Mouse (Mus musculus) limb, embryonic 14.5 days (tissue): Measurements from ENCODE around the gene Psme1. TPM values are rescaled to one million over a fixed set of nuclear protein-coding genes. Genes with fewer than 3 reads are reported as not detected.

ENCODE experiments used
- ATAC-seq: fragments of 200-750 bp; cut with Nextera tagmentation; 2 replicates; pipeline ENCODE4 v1.8.0; 2017; ENCODE audit warnings: low read depth, moderate number of reproducible peaks, moderate TSS enrichment; ENCODE audit not compliant: low FRiP score
- DNase-seq: peaks from one replicate; pipeline ENCODE4 v3.0.0-alpha.2; 2015; ENCODE audit warnings: low spot score
- H3K27ac ChIP-seq: fragments of 300-500 bp; sonication (generic); replicated peaks from 2 replicates; pipeline ENCODE4 v1.5.1; 2014; ENCODE audit warnings: low read depth, mild to moderate bottlenecking, low read length, moderate library complexity, mixed read lengths
- H3K27me3 ChIP-seq: fragments of 300-500 bp; sonication (generic); 2 replicates; pipeline ENCODE4 v1.6.1; 2014; ENCODE audit warnings: low read length, mixed read lengths; ENCODE audit not compliant: control insufficient read depth, insufficient read depth
- H3K36me3 ChIP-seq: fragments of 300-500 bp; sonication (generic); 2 replicates; pipeline ENCODE4 v1.6.1; 2014; ENCODE audit warnings: mild to moderate bottlenecking, low read length, moderate library complexity, mixed read lengths; ENCODE audit not compliant: control insufficient read depth, insufficient read depth
- H3K4me1 ChIP-seq: fragments of 300-500 bp; sonication (generic); 2 replicates; pipeline ENCODE4 v1.6.1; 2014; ENCODE audit warnings: antibody characterized with exemption, low read length, mixed read lengths; ENCODE audit not compliant: control insufficient read depth, insufficient read depth
- H3K4me2 ChIP-seq: fragments of 300-500 bp; sonication (generic); replicated peaks from 2 replicates; pipeline ENCODE4 v1.6.1; 2014; ENCODE audit warnings: low read depth, mild to moderate bottlenecking, low read length, moderate library complexity; ENCODE audit not compliant: severe bottlenecking
- H3K4me3 ChIP-seq: fragments of 300-500 bp; sonication (generic); replicated peaks from 2 replicates; pipeline ENCODE4 v1.5.1; 2014; ENCODE audit warnings: low read length
- H3K9ac ChIP-seq: fragments of 300-500 bp; sonication (generic); 2 replicates; pipeline ENCODE4 v1.6.1; 2014; ENCODE audit warnings: mild to moderate bottlenecking, low read depth, low read length, moderate library complexity; ENCODE audit not compliant: severe bottlenecking
- H3K9me3 ChIP-seq: fragments of 300-500 bp; sonication (generic); 2 replicates; pipeline ENCODE4 v1.6.1; 2016; ENCODE audit warnings: low read length; ENCODE audit not compliant: control insufficient read depth
- POLR2A ChIP-seq: fragments of 200-500 bp; IDR thresholded peaks from 2 replicates; pipeline ENCODE4 v1.8.0; 2012; ENCODE audit warnings: inconsistent platforms, mild to moderate bottlenecking, moderate library complexity, borderline replicate concordance; ENCODE audit not compliant: insufficient read depth, insufficient read length; ENCODE audit errors: extremely low read depth
- WGBS: fragments of 180-500 bp; shearing (Covaris S2); extraction: QIAGEN DNeasy Blood & Tissue Kit; methylation state at CpG from one replicate; pipeline ENCODE4 v1.1.7; 2014; 5-methylcytosine and 5-hydroxymethylcytosine counted together
- polyA plus RNA-seq, 2 experiments: library from polyadenylated mRNA; depleted of rRNA in 1 of 2; stranded (reverse) in 1 of 2; unstranded in 1 of 2; fragments of >200 nt; fragmentation: Nextera tagmentation in 1 of 2; extraction: Ambion mirVana in 1 of 2; gene quantifications; 2 replicates each; pipeline versions ENCODE4 v1.2.1 to v1.2.3; 2012 to 2014

Psme1 gene
- polyA plus RNA-seq, 2 experiments = 77.6 to 147 TPM

DNA sequence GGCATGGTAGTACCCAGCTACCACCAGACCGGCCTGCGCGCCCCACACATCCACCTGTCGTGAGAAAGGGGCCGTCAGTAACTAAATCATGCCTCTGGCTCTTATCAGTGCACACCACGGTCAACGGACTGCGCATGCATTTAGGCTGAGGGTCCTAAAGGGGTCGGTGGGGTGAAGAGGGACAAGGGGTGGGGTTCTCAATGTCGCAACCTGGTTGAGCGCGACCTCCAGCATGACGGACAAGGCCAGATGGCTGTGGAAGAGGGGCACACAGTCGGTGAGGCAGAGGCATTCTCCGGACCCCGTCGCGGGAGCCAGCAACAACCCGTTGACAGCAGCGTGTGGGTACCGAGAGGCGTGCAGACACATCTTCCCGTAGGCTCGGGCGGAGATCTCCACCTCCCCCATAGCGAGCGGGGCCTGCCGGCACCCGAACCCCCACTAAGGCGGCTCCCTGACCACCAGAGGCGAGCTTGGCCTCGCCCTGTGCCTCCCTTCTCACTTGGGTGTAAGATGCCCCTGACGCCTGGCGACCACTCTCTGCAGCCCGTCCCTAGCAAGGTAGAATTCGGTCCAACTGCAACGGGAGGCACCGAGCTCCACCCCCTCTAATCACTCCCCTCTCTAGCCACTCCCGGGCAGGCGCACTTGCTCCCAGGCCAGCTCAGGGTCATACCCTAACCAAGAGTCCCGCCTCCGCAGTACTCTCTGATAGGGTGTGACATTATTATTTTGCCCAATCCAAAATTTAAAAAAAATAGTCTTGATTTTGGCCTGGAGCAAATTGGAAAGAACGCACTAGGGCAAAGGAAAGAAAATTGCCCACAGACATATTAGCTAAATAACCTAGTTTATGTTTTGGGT, 7.0 kb downstream of the Psme1 start, which contains the start of gene Emc9:
Gene Emc9, minus strand, starts transcription at position 601 of the 864 bp plus-strand sequence.
- TF ChIP-seq POLR2A = no peak
- peak within 1 kb of the TSS; percentile 54 for H3K4me2 ChIP-seq
- H3K27me3 ChIP-seq = no peaks in the 10 kb centered on the region
- peak within 1 kb of the TSS; percentile 43 for H3K4me3 ChIP-seq
- ATAC-seq (peak; percentile 66), DNase-seq (no peak)
- H3K4me1 ChIP-seq = peaks cover 3% of the 10 kb centered on the region
- peaks cover 40% of the 10 kb centered on the region for H3K36me3 ChIP-seq
- H3K9me3 ChIP-seq = no peaks in the 10 kb centered on the region
- 3% methylated on average over 35 of the region's 43 CpGs for WGBS
- peak within 1 kb of the TSS; percentile 48 for H3K9ac ChIP-seq
- no peak within 1 kb of the TSS for H3K27ac ChIP-seq

GRCm38 (mm10) chr14:55585566-55585960, 7.6 kb downstream of the Psme1 start:
- Histone ChIP-seq H3K9ac (no peak overlapping the region), H3K4me1 (peaks cover 7% of the 10 kb centered on the region), H3K36me3 (peaks cover 37% of the 10 kb centered on the region), H3K27ac (no peak overlapping the region), H3K9me3 (no peaks in the 10 kb centered on the region), H3K4me2 (peak overlapping the region; percentile 54; the same call in 1 of the 2 replicates), H3K4me3 (peak overlapping the region; percentile 43; the same call in 1 of the 2 replicates), H3K27me3 (no peaks in the 10 kb centered on the region)
- ATAC-seq = no peak
- WGBS = 58% methylated on average over 6 of the region's 6 CpGs
- TF ChIP-seq POLR2A = no peak
- no peak for DNase-seq

DNA sequence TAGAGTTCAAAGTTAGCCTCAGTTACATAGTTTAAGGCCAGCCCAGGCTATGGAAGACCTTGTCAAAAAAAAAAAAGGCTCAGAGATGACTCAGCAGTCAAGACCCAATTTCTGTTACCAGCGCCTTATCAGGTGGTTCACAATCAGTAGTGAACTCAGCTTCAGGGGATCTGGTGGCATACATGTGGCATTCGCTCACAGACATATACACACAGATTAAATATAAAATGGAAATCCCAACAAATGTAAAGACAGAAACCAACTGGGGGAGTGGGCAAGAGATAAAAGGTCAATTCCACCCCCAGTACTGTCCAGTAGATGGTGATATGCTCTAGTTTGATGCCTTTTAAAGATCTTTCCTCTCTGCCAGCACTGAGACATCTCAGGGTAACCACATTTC, 8.2 kb downstream of the Psme1 start:
- no peaks in the 10 kb centered on the region for H3K27me3 ChIP-seq

DNA sequence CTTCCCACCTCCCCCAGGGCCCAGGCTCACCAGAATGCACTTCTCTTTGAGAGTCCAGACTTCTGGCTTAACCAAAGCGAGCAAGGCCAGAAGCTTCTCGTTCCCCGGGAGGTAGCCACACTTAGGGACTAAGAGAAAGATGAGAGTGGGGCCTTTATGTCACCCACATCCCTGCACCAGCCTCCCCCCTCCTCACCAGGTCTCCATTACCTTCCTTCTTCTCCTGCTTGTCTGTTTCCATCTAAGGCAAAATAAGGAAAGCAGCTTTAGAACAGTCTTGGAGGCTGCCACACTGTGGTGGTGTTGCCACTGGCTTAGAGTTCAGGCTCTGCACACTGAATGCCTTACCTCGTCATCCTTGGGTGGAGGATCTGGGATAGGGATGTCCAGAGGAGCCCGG, 11.3 kb downstream of the Psme1 start:
- no peak overlapping the region for H3K4me3 ChIP-seq
- H3K27me3 ChIP-seq = no peaks in the 10 kb centered on the region
- H3K36me3 ChIP-seq = peaks cover 28% of the 10 kb centered on the region
- H3K27ac ChIP-seq = no peak overlapping the region
- no peak overlapping the region for H3K4me2 ChIP-seq
- no peak overlapping the region for H3K9ac ChIP-seq
- DNase-seq (no peak), ATAC-seq (no peak)
- TF ChIP-seq POLR2A = no peak
- WGBS = 93% methylated on average over 5 of the region's 5 CpGs
- peaks cover 15% of the 10 kb centered on the region for H3K4me1 ChIP-seq
- H3K9me3 ChIP-seq = no peaks in the 10 kb centered on the region

More for the DNA sequence above, 8.2 kb downstream of the Psme1 start:
- no peak overlapping the region for H3K27ac ChIP-seq
- DNase-seq (no peak), ATAC-seq (no peak)
- H3K4me2 ChIP-seq = no peak overlapping the region
- WGBS = 93% methylated on average over 2 of the region's 2 CpGs
- no peak overlapping the region for H3K4me3 ChIP-seq
- no peak for TF ChIP-seq POLR2A
- peaks cover 7% of the 10 kb centered on the region for H3K4me1 ChIP-seq
- no peak overlapping the region for H3K9ac ChIP-seq
- H3K36me3 ChIP-seq = peaks cover 33% of the 10 kb centered on the region
- no peaks in the 10 kb centered on the region for H3K9me3 ChIP-seq

- no peaks in the 10 kb centered on the region for H3K27me3 ChIP-seq
- 83% methylated on average over 11 of the region's 11 CpGs for WGBS
- no peak for ATAC-seq
- H3K4me2 ChIP-seq = peak overlapping the region; percentile 85
- H3K4me3 ChIP-seq = peak overlapping the region; percentile 91
- H3K9me3 ChIP-seq = no peaks in the 10 kb centered on the region
- peak overlapping the region; percentile 76; the same call in 1 of the 2 replicates for H3K27ac ChIP-seq
- DNase-seq = no peak
- peak overlapping the region; percentile 57 for H3K9ac ChIP-seq
- peaks cover 34% of the 10 kb centered on the region for H3K36me3 ChIP-seq
- TF ChIP-seq POLR2A = no peak
- H3K4me1 ChIP-seq = peaks cover 15% of the 10 kb centered on the region
Observed at GRCm38 (mm10) chr14:55589771-55590448, 12.0 kb downstream of the Psme1 start.
